Mouse (Mus musculus) G1E (cell line): Measurements from ENCODE around the gene Rasa3. TPM values are rescaled to one million over a fixed set of nuclear protein-coding genes. Genes with fewer than 3 reads are reported as not detected.

Source experiments
- ATAC-seq: 2 replicates; pipeline ENCODE4 v1.8.0; 2016; ENCODE audit warnings: mild to moderate bottlenecking; ENCODE audit not compliant: insufficient number of reproducible peaks, poor library complexity, low FRiP score, severe bottlenecking; ENCODE audit errors: extremely low read depth
- DNase-seq: peaks from one replicate; pipeline ENCODE4 v3.0.0; 2012; ENCODE audit warnings: low spot score
- H3K27me3 ChIP-seq: 2 replicates; pipeline ENCODE4 v1.6.1; 2012; ENCODE audit warnings: mild to moderate bottlenecking, low read length, inconsistent platforms; ENCODE audit not compliant: insufficient read depth
- H3K36me3 ChIP-seq: replicated peaks from 2 replicates; pipeline ENCODE3; 2012; ENCODE audit warnings: mild to moderate bottlenecking, inconsistent platforms
- H3K4me1 ChIP-seq: 2 replicates; pipeline ENCODE4 v1.6.1; 2012; ENCODE audit warnings: low read depth, low read length, inconsistent platforms, mixed read lengths; ENCODE audit not compliant: insufficient read depth
- H3K4me3 ChIP-seq: 2 replicates; pipeline ENCODE4 v1.5.1; 2012; ENCODE audit warnings: low read depth, mild to moderate bottlenecking, inconsistent platforms, low read length, moderate library complexity, mixed read lengths
- H3K9me3 ChIP-seq: replicated peaks from 2 replicates; pipeline ENCODE4 v1.6.1; 2012; ENCODE audit warnings: inconsistent platforms
- CTCF ChIP-seq: IDR thresholded peaks from 2 replicates; pipeline ENCODE4 v1.5.1; 2012; ENCODE audit warnings: low read depth, low read length, inconsistent platforms, mixed read lengths
- GATA1 ChIP-seq: IDR thresholded peaks from 2 replicates; pipeline ENCODE4 v1.6.1; 2012; ENCODE audit warnings: borderline replicate concordance, low read length, inconsistent platforms, mixed read lengths
- GATA2 ChIP-seq: IDR thresholded peaks from 2 replicates; pipeline ENCODE4 v1.6.1; 2012; ENCODE audit warnings: low read depth, low read length, inconsistent platforms, borderline replicate concordance
- POLR2AphosphoS5 ChIP-seq: IDR thresholded peaks from 2 replicates; pipeline ENCODE4 v1.6.1; 2012; ENCODE audit warnings: low read depth, low read length, inconsistent platforms; ENCODE audit not compliant: insufficient replicate concordance
- TAL1 ChIP-seq: conservative IDR thresholded peaks from 2 replicates; pipeline ENCODE4 v1.6.1; 2012; ENCODE audit warnings: low read depth, low read length, inconsistent platforms, mixed read lengths
- polyA plus RNA-seq: library from polyadenylated mRNA; stranded (reverse); fragments of >175 nt; gene quantifications from 2 replicates; pipeline ENCODE4 v1.2.3, GENCODE M21; 2012
- total RNA-seq, 2 experiments: library from RNA; stranded (forward) in 1 of 2; stranded (reverse) in 1 of 2; fragments of 200-1000 nt in 1 of 2; fragments of >200 nt in 1 of 2; fragmentation: Nextera tagmentation in 1 of 2; gene quantifications; 2 replicates each; pipeline ENCODE4 v1.2.3; 2014 to 2017

The Rasa3 gene
- total and polyA plus RNA-seq, 3 experiments, result 0.02 to 0.11 TPM; not detected in 1

- Histone ChIP-seq H3K27me3 (0 out of 2 replicates have a peak, but pooled peaks cover 4% of the 10 kb centered on the region), H3K4me3 (no peak overlapping the region), H3K36me3 (no peaks in the 10 kb centered on the region), H3K9me3 (no peaks in the 10 kb centered on the region), H3K4me1 (no peaks in the 10 kb centered on the region)
- DNase-seq, result no peak
- no peak for ATAC-seq
- no peak for TF ChIP-seq POLR2AphosphoS5
- no peak for TF ChIP-seq GATA1
- TF ChIP-seq CTCF, result no peak
- no peak for TF ChIP-seq GATA2
- TF ChIP-seq TAL1, result no peak
Measured at GRCm38 (mm10) chr8:13670011-13670471, 7.4 kb downstream of the Rasa3 start.

- TF ChIP-seq POLR2AphosphoS5, result no peak
- TF ChIP-seq CTCF, result no peak
- TF ChIP-seq GATA1, result no peak
- TF ChIP-seq GATA2, result no peak
- no peak for TF ChIP-seq TAL1
- Histone ChIP-seq H3K27me3 (0 out of 2 replicates have a peak, but pooled peaks cover 2% of the 10 kb centered on the region), H3K4me1 (no peaks in the 10 kb centered on the region), H3K9me3 (no peaks in the 10 kb centered on the region), H3K36me3 (no peaks in the 10 kb centered on the region), H3K4me3 (no peak overlapping the region)
- no peak for DNase-seq
- ATAC-seq, result no peak
Measured at GRCm38 (mm10) chr8:13668367-13668766, 9.0 kb downstream of the Rasa3 start.

GRCm38 (mm10) chr8:13667917-13668316 lies 9.5 kb downstream of the Rasa3 start:
- Histone ChIP-seq H3K27me3 (0 out of 2 replicates have a peak, but pooled peaks cover 2% of the 10 kb centered on the region), H3K4me1 (no peaks in the 10 kb centered on the region), H3K36me3 (no peaks in the 10 kb centered on the region), H3K4me3 (no peak overlapping the region), H3K9me3 (no peaks in the 10 kb centered on the region)
- TF ChIP-seq GATA2, result no peak
- no peak for TF ChIP-seq CTCF
- TF ChIP-seq POLR2AphosphoS5, result no peak
- no peak for ATAC-seq
- DNase-seq, result no peak

- no peaks in the 10 kb centered on the region for H3K36me3 ChIP-seq
- no peak for ATAC-seq
- DNase-seq, result no peak
- no peaks in the 10 kb centered on the region for H3K9me3 ChIP-seq
- 0 out of 2 replicates have a peak, but pooled peaks cover 2% of the 10 kb centered on the region for H3K27me3 ChIP-seq
- no peak for TF ChIP-seq GATA2
- no peak for TF ChIP-seq TAL1
- no peak for TF ChIP-seq POLR2AphosphoS5
- TF ChIP-seq CTCF, result no peak
- TF ChIP-seq GATA1, result no peak
- no peak overlapping the region for H3K4me3 ChIP-seq
- H3K4me1 ChIP-seq, result no peaks in the 10 kb centered on the region
Measured at GRCm38 (mm10) chr8:13665944-13666343, 11.5 kb downstream of the Rasa3 start.

GRCm38 (mm10) chr8:13665538-13665937 lies 11.9 kb downstream of the Rasa3 start:
- Histone ChIP-seq H3K36me3 (no peaks in the 10 kb centered on the region), H3K9me3 (no peaks in the 10 kb centered on the region), H3K27me3 (no peaks in the 10 kb centered on the region), H3K4me1 (no peaks in the 10 kb centered on the region), H3K4me3 (no peak overlapping the region)
- TF ChIP-seq GATA2 (no peak), TAL1 (no peak), GATA1 (no peak), CTCF (no peak)
- DNase-seq, result no peak
- no peak for ATAC-seq

- no peak for DNase-seq
- H3K9me3 ChIP-seq, result no peaks in the 10 kb centered on the region
- no peak overlapping the region for H3K4me3 ChIP-seq
- ATAC-seq, result no peak
- TF ChIP-seq TAL1 (no peak), CTCF (no peak)
- no peaks in the 10 kb centered on the region for H3K27me3 ChIP-seq
- H3K4me1 ChIP-seq, result no peaks in the 10 kb centered on the region
- H3K36me3 ChIP-seq, result no peaks in the 10 kb centered on the region
Measured at GRCm38 (mm10) chr8:13664711-13665210, 12.6 kb downstream of the Rasa3 start.

- no peaks in the 10 kb centered on the region for H3K27me3 ChIP-seq
- ATAC-seq (no peak), DNase-seq (no peak)
- no peak overlapping the region for H3K4me3 ChIP-seq
- H3K4me1 ChIP-seq, result no peaks in the 10 kb centered on the region
- H3K9me3 ChIP-seq, result no peaks in the 10 kb centered on the region
- no peaks in the 10 kb centered on the region for H3K36me3 ChIP-seq
- no peak for TF ChIP-seq GATA2
- TF ChIP-seq TAL1, result no peak
- TF ChIP-seq CTCF, result no peak
Measured at GRCm38 (mm10) chr8:13660323-13660722, 17.1 kb downstream of the Rasa3 start.
